Mouse (Mus musculus) ES-E14 (cell line): ENCODE data around the gene Pcsk7. TPM values are rescaled to one million over a fixed set of nuclear protein-coding genes. Genes with fewer than 3 reads are reported as not detected.
A peak's percentile ranks its signal among the peaks of the same experiment; 100 is the strongest.

Experiments used
- DNase-seq: peaks from one replicate; pipeline ENCODE4 v3.0.0-alpha.2; 2013; ENCODE audit warnings: low read depth, low spot score
- H3K27ac ChIP-seq: 2 replicates; pipeline ENCODE4 v1.5.1; 2012; ENCODE audit warnings: low read depth, mild to moderate bottlenecking, low read length, moderate library complexity, mixed read lengths; ENCODE audit not compliant: poor library complexity, insufficient read depth, severe bottlenecking
- H3K36me3 ChIP-seq: 2 replicates; pipeline ENCODE4 v1.6.1; 2012; ENCODE audit warnings: mild to moderate bottlenecking, low read length, moderate library complexity, mixed read lengths; ENCODE audit not compliant: control insufficient read depth, poor library complexity, insufficient read depth, severe bottlenecking
- H3K4me1 ChIP-seq, 2 experiments: fragments of 150-350 bp in 1 of 2; sonication (generic) in 1 of 2; 2 replicates each; pipeline ENCODE4 v1.6.1; 2012; ENCODE audit warnings: low read length in 2 of 2, mild to moderate bottlenecking in 1 of 2, mixed read lengths in 1 of 2; ENCODE audit not compliant: control insufficient read depth in 2 of 2, insufficient read depth in 2 of 2, poor library complexity in 1 of 2
- H3K4me3 ChIP-seq, 2 experiments: fragments of 150-350 bp in 1 of 2; sonication (generic) in 1 of 2; 2 replicates each; pipeline ENCODE4 v1.5.1; 2012; ENCODE audit warnings: low read length in 2 of 2, low read depth in 1 of 2, mild to moderate bottlenecking in 1 of 2, mixed read lengths in 1 of 2; ENCODE audit not compliant: insufficient read depth in 1 of 2, poor library complexity in 1 of 2, severe bottlenecking in 1 of 2
- H3K9ac ChIP-seq: 2 replicates; pipeline ENCODE4 v1.6.1; 2012; ENCODE audit warnings: low read depth, mild to moderate bottlenecking, low read length, mixed read lengths; ENCODE audit not compliant: poor library complexity, insufficient read depth, severe bottlenecking
- H3K9me3 ChIP-seq: fragments of 150-350 bp; sonication (generic); 2 replicates; pipeline ENCODE4 v1.6.1; 2012; ENCODE audit warnings: low read depth, mild to moderate bottlenecking, low read length; ENCODE audit not compliant: control insufficient read depth, insufficient read depth
- CHD2 ChIP-seq: IDR thresholded peaks from 2 replicates; pipeline ENCODE4 v1.6.1; 2014; ENCODE audit warnings: mild to moderate bottlenecking, low read depth, low read length, inconsistent platforms
- HCFC1 ChIP-seq: IDR thresholded peaks from 2 replicates; pipeline ENCODE4 v1.6.1; 2012; ENCODE audit warnings: low read length, inconsistent platforms, borderline replicate concordance; ENCODE audit not compliant: insufficient read depth
- MAFK ChIP-seq: IDR thresholded peaks from 2 replicates; pipeline ENCODE4 v1.6.1; 2014; ENCODE audit warnings: mild to moderate bottlenecking, low read depth, low read length, inconsistent platforms; ENCODE audit not compliant: insufficient read depth
- ZC3H11A ChIP-seq: IDR thresholded peaks from 2 replicates; pipeline ENCODE4 v1.6.1; 2012; ENCODE audit warnings: low read depth, mild to moderate bottlenecking, inconsistent platforms, low read length, borderline replicate concordance
- ZNF384 ChIP-seq: IDR thresholded peaks from 2 replicates; pipeline ENCODE4 v1.6.1; 2012; ENCODE audit warnings: low read depth, low read length, inconsistent platforms
- in situ Hi-C, 2 experiments: fragments of 600-800 bp; cut with MboI; formaldehyde crosslinking; loops; one replicate each; pipeline ENCODE4 v1.15.1; 2025; ENCODE audit warnings: low sequenced_read_pairs in 2 of 2, inconsistent platforms in 1 of 2; ENCODE audit not compliant: unreplicated experiment in 2 of 2
- total RNA-seq: library from RNA; depleted of rRNA; stranded (reverse); fragments of 300-350 nt; gene quantifications from 2 replicates; pipeline ENCODE4 v1.2.3, GENCODE M21; 2012

The Pcsk7 gene
- total RNA-seq, 1 experiment = 21.3 TPM

- no peaks in the 10 kb centered on the region for H3K4me1 ChIP-seq
- peaks cover 22% of the 10 kb centered on the region for H3K36me3 ChIP-seq
Observed at GRCm38 (mm10) chr9:45910995-45911394, 4.7 kb downstream of the Pcsk7 start.

GRCm38 (mm10) chr9:45911673-45912072 lies 5.4 kb downstream of the Pcsk7 start:
- Histone ChIP-seq H3K9ac (no peak overlapping the region), H3K9me3 (no peaks in the 10 kb centered on the region), H3K36me3 (peaks cover 22% of the 10 kb centered on the region), H3K4me3 (no peak overlapping the region), H3K4me1 (no peaks in the 10 kb centered on the region), H3K27ac (no peak overlapping the region)
- peak; percentile 20 for DNase-seq
- no peak for TF ChIP-seq HCFC1
- no peak for TF ChIP-seq MAFK
- no peak; the same call in 1 of the 2 replicates for TF ChIP-seq ZC3H11A
- TF ChIP-seq CHD2 = no peak
- no peak for TF ChIP-seq ZNF384
- in situ Hi-C loops = no loop called here

More at GRCm38 (mm10) chr9:45910995-45911394, 4.7 kb downstream of the Pcsk7 start:
- Histone ChIP-seq H3K9ac (no peak overlapping the region), H3K27ac (no peak overlapping the region), H3K9me3 (no peaks in the 10 kb centered on the region), H3K4me3 (no peak overlapping the region)
- in situ Hi-C loops = no loop called here
- DNase-seq = no peak
- TF ChIP-seq HCFC1 (no peak), ZNF384 (no peak), ZC3H11A (no peak), CHD2 (no peak), MAFK (no peak)

GRCm38 (mm10) chr9:45915659-45916058 lies 9.4 kb downstream of the Pcsk7 start:
- Histone ChIP-seq H3K27ac (no peak overlapping the region), H3K4me1 (no peaks in the 10 kb centered on the region), H3K9me3 (no peaks in the 10 kb centered on the region), H3K36me3 (peaks cover 18% of the 10 kb centered on the region), H3K4me3 (no peak overlapping the region), H3K9ac (no peak overlapping the region)
- DNase-seq = no peak
- in situ Hi-C loops = no loop called here
- TF ChIP-seq MAFK (no peak), ZC3H11A (no peak), HCFC1 (no peak), ZNF384 (no peak), CHD2 (no peak)

GRCm38 (mm10) chr9:45917041-45917934 lies 11.0 kb downstream of the Pcsk7 start:
- Histone ChIP-seq H3K36me3 (peaks cover 9% of the 10 kb centered on the region), H3K4me3 (no peak overlapping the region), H3K4me1 (no peaks in the 10 kb centered on the region), H3K27ac (no peak overlapping the region), H3K9me3 (no peaks in the 10 kb centered on the region), H3K9ac (no peak overlapping the region)
- TF ChIP-seq ZNF384 (no peak), MAFK (no peak), HCFC1 (no peak), ZC3H11A (no peak), CHD2 (no peak)
- no peak for DNase-seq
- in situ Hi-C loops = no loop called here
